Mouse (Mus musculus): ENCODE results near the gene Gdf9.

Gdf9 gene

DNA sequence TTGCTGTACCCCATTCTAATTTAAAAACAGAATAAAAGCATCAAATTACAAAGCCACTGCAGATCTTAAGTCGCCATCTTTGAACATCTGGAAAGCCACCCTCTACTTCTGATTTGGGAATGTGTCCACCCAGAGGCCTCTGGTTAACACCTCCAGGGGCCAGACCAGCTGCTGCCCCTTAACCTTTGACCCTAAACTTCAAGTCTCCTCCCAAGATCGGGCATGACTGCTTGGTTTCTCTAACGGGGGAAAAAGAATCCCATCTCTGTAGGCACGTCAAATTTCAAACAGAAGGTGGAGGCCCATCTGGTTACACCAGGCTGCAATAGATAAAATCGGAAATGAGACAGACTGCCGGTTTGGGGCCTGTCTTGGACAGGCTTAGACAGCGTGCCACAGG, 47.0 kb downstream of the Gdf9 start:
- no peak for DNase-seq (ENCODE audit: low spot score in 2 of 2)

DNA sequence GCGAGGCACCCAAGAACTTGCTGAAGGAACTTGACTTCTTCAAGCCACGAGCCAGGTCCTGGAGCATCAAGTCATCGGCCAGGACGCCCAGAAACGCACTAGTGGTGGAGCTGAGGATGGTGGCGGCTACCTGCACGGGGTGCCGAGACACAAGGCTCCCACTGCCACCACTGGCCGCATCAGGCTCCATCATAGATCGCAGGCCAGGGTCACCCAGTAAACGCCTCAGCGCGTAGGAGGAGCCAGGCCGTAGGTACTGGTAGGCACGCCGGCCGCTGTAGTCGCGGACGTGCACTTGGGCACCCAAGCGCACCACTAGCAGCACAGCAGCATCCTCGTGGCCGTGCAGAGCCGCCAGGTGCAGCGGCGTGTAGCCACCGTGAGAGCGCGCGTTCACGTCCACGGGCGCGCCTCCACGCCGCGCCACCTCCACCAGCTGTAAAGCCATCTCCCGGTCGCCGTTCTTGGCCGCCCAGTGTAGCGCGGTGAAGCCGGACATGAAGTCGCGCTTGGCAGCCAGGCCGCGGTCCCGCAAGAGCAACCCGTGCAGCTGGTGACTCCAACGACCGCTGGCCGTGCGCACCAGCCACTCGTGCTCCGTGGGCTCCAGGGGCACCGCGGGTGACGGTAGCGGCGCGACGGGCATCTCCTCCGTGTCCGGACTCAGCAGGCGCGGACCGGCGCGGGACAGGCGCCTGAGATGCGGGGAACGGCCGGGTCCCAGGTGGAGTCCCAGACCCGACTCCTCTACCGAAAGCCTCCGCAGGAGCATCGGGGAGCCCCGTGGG, 47.8 kb downstream of the Gdf9 start:
- peak; percentile 37 to 53 for DNase-seq (ENCODE audit: low spot score in 2 of 2)

DNA sequence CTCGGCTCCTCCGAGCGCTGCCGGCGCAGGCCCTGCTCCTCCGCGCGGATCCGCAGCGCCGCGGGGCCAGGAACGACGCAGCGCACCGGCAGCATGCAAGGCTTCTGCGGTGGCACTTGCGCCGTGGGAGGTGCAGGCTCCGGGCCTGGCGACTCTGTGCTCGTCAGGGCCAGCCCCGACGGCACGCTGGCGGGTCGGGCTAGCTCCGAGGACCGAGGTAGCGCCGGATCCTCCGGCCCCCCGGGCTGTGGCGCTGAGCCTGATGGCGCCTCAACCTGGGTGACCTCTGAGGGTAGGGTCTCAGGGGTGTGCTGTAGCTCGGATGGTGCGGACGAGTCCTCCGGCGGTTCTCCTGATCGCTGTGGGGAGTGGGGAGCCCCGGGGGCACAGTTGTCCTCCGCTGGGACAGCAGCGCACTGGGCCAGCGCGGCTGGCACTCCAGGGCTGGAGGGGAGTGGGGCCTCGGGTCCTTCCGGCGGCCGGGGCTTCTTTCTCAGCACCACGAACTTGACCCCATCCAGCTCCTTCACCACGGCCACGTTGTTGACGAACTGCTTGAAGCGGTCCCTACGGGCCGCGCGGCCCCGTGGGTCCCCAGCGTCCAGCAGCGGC, 48.5 kb downstream of the Gdf9 start:
- peak; percentile 41 to 57 for DNase-seq (ENCODE audit: low spot score in 2 of 2)

DNA sequence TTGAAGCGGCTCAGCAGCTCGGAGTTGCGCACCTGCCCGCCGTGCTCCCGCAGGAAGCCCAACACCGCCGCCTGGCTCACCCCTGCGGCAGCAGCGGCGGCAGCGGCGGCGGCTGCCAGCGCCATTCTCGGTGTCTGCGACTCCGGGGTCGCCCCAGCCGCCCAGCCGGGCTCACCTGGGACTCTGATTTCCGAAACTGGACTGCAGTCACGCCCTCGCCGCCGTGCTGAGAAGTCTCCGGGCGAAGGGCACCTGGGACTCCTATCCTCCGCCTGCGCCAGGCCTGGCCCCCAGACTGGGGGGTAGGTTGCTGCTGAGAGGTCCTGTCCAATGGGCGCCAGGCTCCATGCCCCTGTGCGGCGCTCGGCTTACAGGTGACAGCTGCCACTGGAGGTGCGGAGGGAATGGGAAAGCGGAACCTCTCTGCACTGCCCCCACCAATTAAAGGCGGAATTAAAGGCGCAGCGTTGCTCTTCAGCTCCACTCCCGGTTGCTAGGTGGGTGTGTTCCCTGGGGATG, 49.0 kb downstream of the Gdf9 start, which contains the start of the genes Gm9945 and Sowaha:
Gene Gm9945 (plus strand): TSS at position 384 of the 519 bp plus-strand sequence.
Gene Sowaha (minus strand): TSS at position 492 of the 519 bp plus-strand sequence.
- DNase-seq (ENCODE audit: low spot score in 2 of 2) = peak; percentile 79 to 80

DNA sequence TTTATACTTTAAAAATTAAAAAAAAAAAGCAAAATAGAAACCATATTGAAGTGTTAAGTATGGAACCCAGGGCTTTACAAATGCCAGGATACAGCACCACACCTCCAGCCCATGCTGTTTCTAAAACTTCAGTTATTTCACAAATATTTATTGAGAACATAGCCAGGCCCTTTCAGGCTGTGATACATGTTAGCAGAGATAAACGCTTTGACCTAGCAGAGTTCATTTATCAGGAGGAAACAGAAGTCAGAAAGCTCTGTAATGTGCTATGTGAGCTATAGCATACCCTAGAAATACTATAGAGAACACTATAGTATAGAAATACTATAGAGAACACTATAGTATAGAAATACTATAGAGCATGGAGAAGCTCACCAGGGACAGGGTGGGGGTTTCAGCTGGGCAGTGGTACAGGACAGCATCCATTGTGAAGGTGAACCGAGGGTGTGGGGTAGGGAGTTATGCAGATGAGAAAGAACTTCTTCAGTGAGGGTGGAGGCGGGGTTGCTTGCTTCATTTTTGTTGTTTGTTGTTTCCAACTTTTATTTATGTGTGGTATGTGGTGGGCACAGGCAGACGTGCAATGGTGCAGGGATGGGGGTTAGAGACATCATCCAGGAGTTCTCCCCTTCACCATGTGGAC, 50.4 kb downstream of the Gdf9 start:
- no peak for DNase-seq (ENCODE audit: low spot score in 2 of 2)

DNA sequence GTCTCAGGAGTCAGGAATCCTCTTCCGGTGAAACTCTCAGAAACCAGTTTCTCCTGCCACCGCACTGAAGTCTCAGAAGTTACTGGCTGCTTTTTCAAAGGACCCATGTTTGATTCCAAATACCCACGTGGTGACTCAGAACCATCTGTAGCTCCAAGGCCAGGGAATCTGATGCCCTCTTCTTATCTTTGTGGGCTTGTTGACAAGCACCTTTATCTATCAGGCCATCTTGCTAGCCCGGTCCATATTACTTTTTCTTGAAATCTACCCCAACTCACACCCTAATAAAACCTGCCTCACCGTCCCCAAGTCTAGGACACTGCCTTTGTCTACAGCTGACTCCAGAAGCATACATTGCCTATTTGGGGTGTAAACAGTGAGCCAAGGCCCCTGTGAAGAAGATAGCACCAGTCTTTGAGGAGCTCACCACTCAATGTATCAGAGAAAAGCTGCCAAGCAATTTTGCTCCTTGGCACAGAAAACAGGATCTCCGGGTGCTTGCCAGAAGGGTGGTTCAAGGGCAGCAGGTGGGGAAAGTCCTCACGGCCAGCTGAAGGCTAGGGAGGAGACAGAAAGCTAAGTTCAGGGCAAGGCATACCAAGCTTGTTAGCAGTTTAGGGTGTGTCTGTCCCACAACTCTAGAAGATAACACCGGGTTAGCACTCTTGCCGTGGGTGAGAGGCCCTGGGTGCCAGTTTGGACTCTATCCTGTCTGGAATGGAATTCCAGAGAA, 52.5 kb downstream of the Gdf9 start:
- DNase-seq (ENCODE audit: low spot score in 2 of 2) = no peak

DNA sequence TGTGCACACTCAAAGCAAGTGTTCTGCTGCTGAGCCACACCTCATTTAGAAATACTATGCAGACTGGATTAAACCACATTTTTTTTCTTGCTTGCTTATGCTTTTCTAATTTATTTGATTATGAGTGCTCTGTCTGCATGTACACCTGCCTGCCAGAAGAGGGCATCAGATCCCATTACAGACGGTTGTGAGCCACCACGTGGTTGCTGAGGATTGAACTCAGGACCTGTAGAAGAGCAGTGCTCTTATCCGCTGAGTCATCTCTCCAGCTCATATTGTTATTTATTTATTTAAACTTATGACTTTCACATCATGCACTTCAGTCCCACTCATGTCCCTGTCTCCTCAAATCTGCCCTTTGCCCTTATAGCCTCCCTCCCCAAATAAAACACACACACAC, 54.9 kb downstream of the Gdf9 start:
- no peak for DNase-seq (ENCODE audit: low spot score in 2 of 2)

DNA sequence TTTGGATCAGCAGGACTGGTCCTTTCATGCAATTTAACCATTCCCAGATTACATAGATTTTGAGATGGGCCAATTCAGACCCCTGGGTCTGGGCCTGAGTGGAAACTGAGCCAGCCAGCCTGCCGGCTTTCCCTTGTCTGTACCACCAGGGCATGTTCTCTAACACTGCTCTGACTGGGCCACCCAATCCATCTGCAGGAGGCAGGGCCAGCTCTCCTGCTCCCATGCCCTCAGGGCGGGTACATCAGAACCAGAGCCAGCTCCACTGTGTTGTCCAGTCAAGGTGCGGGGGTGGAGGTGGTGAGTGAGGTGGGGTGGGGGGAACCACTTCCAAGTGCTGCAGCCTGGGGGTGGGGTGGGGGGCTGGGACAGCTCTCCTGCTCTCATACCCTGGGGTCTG, 55.5 kb downstream of the Gdf9 start:
- no peak for DNase-seq (ENCODE audit: low spot score in 2 of 2)

DNA sequence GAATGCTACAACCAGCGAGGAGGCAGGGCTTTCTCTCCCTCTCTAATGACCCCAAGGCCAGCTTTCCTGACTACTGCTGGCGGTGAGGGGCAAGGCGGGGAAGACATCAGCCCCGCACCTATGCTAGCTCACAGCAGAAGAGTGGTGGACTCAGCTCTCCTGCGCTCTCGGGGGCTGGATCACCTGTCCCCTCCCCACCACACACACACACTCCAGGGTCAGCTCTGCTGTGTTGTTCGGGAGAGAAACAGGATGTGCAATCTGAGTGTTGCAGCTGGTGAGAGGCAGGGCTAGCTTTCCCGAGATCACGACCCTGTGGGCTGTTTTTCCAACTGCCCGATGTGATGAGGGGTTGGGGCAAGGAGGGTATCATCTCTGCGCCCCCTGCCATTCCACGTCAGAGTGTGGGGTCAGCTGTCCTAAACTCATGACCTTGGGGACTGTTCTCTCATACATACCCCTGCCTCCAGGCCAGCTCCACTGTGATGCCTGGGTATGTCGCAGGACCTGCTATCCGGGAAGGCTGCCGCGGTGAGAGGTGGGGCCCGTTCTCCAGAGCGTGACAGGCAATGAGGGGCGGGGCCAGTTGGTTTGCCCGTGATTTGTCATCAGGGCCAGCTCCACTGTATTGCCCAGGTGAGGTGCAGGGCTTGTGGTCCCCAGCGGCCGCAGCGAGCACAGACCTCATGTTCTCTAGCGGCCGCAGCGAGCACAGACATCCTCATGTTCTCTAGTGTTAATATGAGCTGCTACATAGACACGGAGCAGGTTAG, 56.2 kb downstream of the Gdf9 start:
- peak in 1 of 2 experiments; percentile 48 for DNase-seq (ENCODE audit: low spot score in 2 of 2)

Data from right cerebral cortex, adult 2 months (tissue).